Mouse (Mus musculus) monocyte, adult 5-6 weeks (primary cell): Measurements from ENCODE around the gene Smim8. TPM values are rescaled to one million over a fixed set of nuclear protein-coding genes. Genes with fewer than 3 reads are reported as not detected.
"Not testable (repeated sequence)": the region's sequence is repeated elsewhere in the genome, so short reads cannot be mapped to it uniquely, and the experiment has no call there.

Source experiments
- ATAC-seq: fragments of 153-309, 156-312 bp; replicated peaks from 2 replicates; pipeline ENCODE4 v1.8.0; 2017; ENCODE audit warnings: mild to moderate bottlenecking; ENCODE audit not compliant: low TSS enrichment, insufficient number of reproducible peaks, severe bottlenecking, poor library complexity, low FRiP score
- total RNA-seq: library from RNA; stranded (forward); fragments of 200-1000, 200-491, 200-594 nt; gene quantifications from 3 replicates; pipeline ENCODE4 v1.2.3, GENCODE M21; 2017

Gene Smim8
- total RNA-seq = 14.6 to 34.8 TPM (median 28.1 TPM) in 3 replicates

GRCm38 (mm10) chr4:34777677-34778527 lies at the start of gene Smim8:
Smim8 (minus strand) TSS chr4:34778423.
- peak; percentile 98 for ATAC-seq

- no peak for ATAC-seq
These were observed 45.7 kb upstream of the Smim8 start for GRCm38 (mm10) chr4:34823901-34824300.

GRCm38 (mm10) chr4:34819904-34820303 lies 41.7 kb upstream of the Smim8 start:
- no peak for ATAC-seq

GRCm38 (mm10) chr4:34801166-34802034 lies 23.2 kb upstream of the Smim8 start:
- peak; percentile 31; the same call in 1 of the 2 replicates for ATAC-seq

GRCm38 (mm10) chr4:34798005-34798404 lies 19.8 kb upstream of the Smim8 start:
- no peak for ATAC-seq

- no peak for ATAC-seq
These were observed 19.2 kb upstream of the Smim8 start for GRCm38 (mm10) chr4:34797294-34797983.

GRCm38 (mm10) chr4:34796294-34796693 lies 18.1 kb upstream of the Smim8 start:
- ATAC-seq = no peak

- no peak for ATAC-seq
These were observed 8.3 kb upstream of the Smim8 start for GRCm38 (mm10) chr4:34786476-34786875.

- ATAC-seq = no peak
These were observed 7.4 kb upstream of the Smim8 start for GRCm38 (mm10) chr4:34785646-34786045.

GRCm38 (mm10) chr4:34784865-34785264 lies 6.6 kb upstream of the Smim8 start:
- no peak for ATAC-seq

- no peak for ATAC-seq
These were observed 4.5 kb upstream of the Smim8 start for GRCm38 (mm10) chr4:34782730-34783129.

GRCm38 (mm10) chr4:34771652-34772371 lies 6.4 kb downstream of the Smim8 start:
- ATAC-seq = no peak

- no peak for ATAC-seq
These were observed 22.1 kb downstream of the Smim8 start, which contains the start of gene Gm136 for GRCm38 (mm10) chr4:34756163-34756562. Gm136 (minus strand) TSS chr4:34756263.

- no peak for ATAC-seq
These were observed 29.0 kb downstream of the Smim8 start for GRCm38 (mm10) chr4:34749236-34749635.

- ATAC-seq = no peak
These were observed 43.8 kb downstream of the Smim8 start for GRCm38 (mm10) chr4:34734461-34734860.

- not testable (repeated sequence) for ATAC-seq
These were observed 44.8 kb downstream of the Smim8 start for GRCm38 (mm10) chr4:34733415-34733814.

GRCm38 (mm10) chr4:34729851-34730341 lies 48.3 kb downstream of the Smim8 start, which contains the start of gene Cfap206:
Cfap206 (minus strand) TSS chr4:34730206.
- ATAC-seq = no peak

- ATAC-seq = not testable (repeated sequence)
These were observed 52.5 kb downstream of the Smim8 start for GRCm38 (mm10) chr4:34725710-34726109.
